ENCODE assay signal across 22 mouse cellular contexts in genomic region chr9:50823779-50824453, GRCm38 (mm10). TPM values are rescaled to one million over a fixed set of nuclear protein-coding genes. Genes with fewer than 3 reads are reported as not detected.
DNase-seq lines count a peak whose midpoint lies in the region; ATAC-seq and TF ChIP-seq lines count a peak whose summit lies in the region.
"Had no signal": no experiment of that assay in that cellular context is flagged by ENCODE, and none has a peak within 500 bp of the region (broad histone marks: within the 10 kb centered on the region; RNA-seq: fewer than 3 reads in every experiment).

No protein-coding gene starts in this region.

- H3K27ac ChIP-seq in intestine, embryonic 15.5 days: no peak overlapping the region
- no peak overlapping the region for H3K27ac ChIP-seq in intestine, postnatal 0 days (ENCODE audit: low read depth, low read length)
- H3K27ac ChIP-seq in midbrain, embryonic 14.5 days (replicated peaks; ENCODE audit: low read depth, low read length): no peak overlapping the region
- H3K27ac ChIP-seq: forebrain, embryonic 12.5 days; hindbrain, embryonic 12.5 days; limb, embryonic 15.5 days; neural tube, embryonic 13.5 days had no signal

- H3K27me3 ChIP-seq in intestine, embryonic 15.5 days (replicated peaks): no peaks in the 10 kb centered on the region
- no peaks in the 10 kb centered on the region for H3K27me3 ChIP-seq in intestine, postnatal 0 days (replicated peaks; ENCODE audit: control insufficient read depth, insufficient read depth, low read length)
- no peaks in the 10 kb centered on the region for H3K27me3 ChIP-seq in midbrain, embryonic 14.5 days (ENCODE audit: control insufficient read depth, insufficient read depth, low read length)
- H3K27me3 ChIP-seq: forebrain, embryonic 12.5 days; hindbrain, embryonic 12.5 days; limb, embryonic 15.5 days; neural tube, embryonic 13.5 days; Patski had no signal

- H3K36me3 ChIP-seq in intestine, embryonic 15.5 days: no peaks in the 10 kb centered on the region
- peaks cover 33% of the 10 kb centered on the region for H3K36me3 ChIP-seq in intestine, postnatal 0 days (ENCODE audit: control insufficient read depth, insufficient read depth)
- H3K36me3 ChIP-seq in midbrain, embryonic 14.5 days (ENCODE audit: control insufficient read depth, insufficient read depth, low read length): peaks cover 40% of the 10 kb centered on the region

- 88% methylated on average over 11 of the region's 11 CpGs for WGBS in intestine, embryonic 15.5 days
- 89% methylated on average over 11 of the region's 11 CpGs for WGBS in intestine, postnatal 0 days
- WGBS in midbrain, embryonic 14.5 days: 93% methylated on average over 11 of the region's 11 CpGs

- ATAC-seq in intestine, embryonic 15.5 days: peak; percentile 67; the same call in 1 of the 2 replicates
- no peak for ATAC-seq in intestine, postnatal 0 days
- ATAC-seq in megakaryocyte progenitor cell, adult 5-6 weeks (replicated peaks; ENCODE audit: poor library complexity): peak; percentile 96
- no peak for ATAC-seq in midbrain, embryonic 14.5 days (ENCODE audit: low FRiP score, low TSS enrichment)
- ATAC-seq: activated CD4-positive, CD25-positive, alpha-beta regulatory T cell, adult 4 months; Patski had no signal

- H3K4me2 ChIP-seq in intestine, embryonic 15.5 days (replicated peaks): no peak overlapping the region
- H3K4me2 ChIP-seq in intestine, postnatal 0 days (replicated peaks; ENCODE audit: low read depth): no peak overlapping the region
- no peak overlapping the region for H3K4me2 ChIP-seq in midbrain, embryonic 14.5 days (ENCODE audit: low read length)
- H3K4me2 ChIP-seq: forebrain, embryonic 12.5 days; hindbrain, embryonic 12.5 days; limb, embryonic 15.5 days; midbrain, embryonic 11.5 days; neural tube, embryonic 13.5 days had no signal

- no peaks in the 10 kb centered on the region for H3K4me1 ChIP-seq in intestine, embryonic 15.5 days (replicated peaks)
- H3K4me1 ChIP-seq in intestine, postnatal 0 days (replicated peaks; ENCODE audit: control insufficient read depth, insufficient read depth, low read length): no peaks in the 10 kb centered on the region
- H3K4me1 ChIP-seq in midbrain, embryonic 14.5 days (ENCODE audit: control insufficient read depth, insufficient read depth, low read length): no peaks in the 10 kb centered on the region
- H3K4me1 ChIP-seq: forebrain, embryonic 12.5 days; hindbrain, embryonic 12.5 days; limb, embryonic 15.5 days; neural tube, embryonic 13.5 days had no signal

- no peak for TF ChIP-seq CTCF in intestine, postnatal 0 days (IDR thresholded peaks at IDR 0.05; ENCODE audit: low read depth)

- no peaks in the 10 kb centered on the region for H3K9me3 ChIP-seq in intestine, embryonic 15.5 days
- H3K9me3 ChIP-seq in intestine, postnatal 0 days (ENCODE audit: control insufficient read depth): no peaks in the 10 kb centered on the region
- no peaks in the 10 kb centered on the region for H3K9me3 ChIP-seq in midbrain, embryonic 14.5 days (ENCODE audit: control insufficient read depth, low read length)
- H3K9me3 ChIP-seq: forebrain, embryonic 12.5 days; hindbrain, embryonic 12.5 days; limb, embryonic 15.5 days; neural tube, embryonic 13.5 days had no signal

- H3K4me3 ChIP-seq in intestine, embryonic 15.5 days (replicated peaks): no peak overlapping the region
- no peak overlapping the region for H3K4me3 ChIP-seq in intestine, postnatal 0 days (ENCODE audit: low read depth, low read length)
- H3K4me3 ChIP-seq in midbrain, embryonic 14.5 days (replicated peaks; ENCODE audit: low read depth, low read length): no peak overlapping the region
- H3K4me3 ChIP-seq: forebrain, embryonic 12.5 days; hindbrain, embryonic 12.5 days; limb, embryonic 15.5 days; neural tube, embryonic 13.5 days had no signal

- peak; percentile 64 for DNase-seq in c-Kit-positive CD71-positive TER-119-negative erythroid progenitor cells, embryonic 14.5 days (ENCODE audit: low read depth)
- peak; percentile 73 for DNase-seq in liver
- DNase-seq in layer of hippocampus, adult 8-10 months (ENCODE audit: low spot score in 2 of 2): no peak
- no peak for DNase-seq in midbrain, embryonic 14.5 days
- DNase-seq in adrenal gland, postnatal 14 days: no peak
- DNase-seq: adrenal gland, postnatal 25 days; B cell, adult 2 months; cerebellum, adult 9-11 months; gastrocnemius, postnatal 36 days; kidney, adult 8-10 months; kidney, postnatal 36 days; thymus, adult 2 months had no signal

- no peak overlapping the region for H3K9ac ChIP-seq in intestine, embryonic 15.5 days
- H3K9ac ChIP-seq in intestine, postnatal 0 days (ENCODE audit: low read depth, low read length): no peak overlapping the region
- no peak overlapping the region for H3K9ac ChIP-seq in midbrain, embryonic 14.5 days (replicated peaks; ENCODE audit: low read length)
- H3K9ac ChIP-seq: forebrain, embryonic 12.5 days; hindbrain, embryonic 12.5 days; limb, embryonic 15.5 days; neural tube, embryonic 13.5 days had no signal

RNA-seq across cellular contexts. Expression of gene Ppp2r1b, which starts 21.2 kb away (rescaled TPM):
- polyA plus RNA-seq in intestine, embryonic 15.5 days (2015; fragmentation: Nextera tagmentation; extraction: Ambion mirVana): 62.8 and 65.7 TPM in 2 replicates
- polyA plus RNA-seq in intestine, postnatal 0 days (2015; fragmentation: Nextera tagmentation; extraction: Ambion mirVana): 20.0 and 21.4 TPM in 2 replicates
- 39.5 and 40.0 TPM in 2 replicates for total RNA-seq in megakaryocyte progenitor cell, adult 5-6 weeks (2015)
- 47.9 and 55.2 TPM in 2 replicates for total RNA-seq in megakaryocyte progenitor cell, adult 5-6 weeks (2017)
- total RNA-seq in layer of hippocampus, adult 8-10 months (2022): 10 to 100 TPM; 17.0 to 20.1 (median 19.4) TPM
- 31.3 and 47.8 TPM in 2 replicates for polyA plus RNA-seq in midbrain, embryonic 14.5 days (2014; fragmentation: Nextera tagmentation; extraction: Ambion mirVana)
- 32.3 and 34.4 TPM in 2 replicates for total RNA-seq in adrenal gland, postnatal 14 days (2021)

RNA-seq across cellular contexts. Expression of gene 1110032A03Rik, which starts 48.6 kb away (rescaled TPM):
- polyA plus RNA-seq in intestine, embryonic 15.5 days (2015; fragmentation: Nextera tagmentation; extraction: Ambion mirVana): 26.1 and 30.6 TPM in 2 replicates
- 35.6 and 38.6 TPM in 2 replicates for polyA plus RNA-seq in intestine, postnatal 0 days (2015; fragmentation: Nextera tagmentation; extraction: Ambion mirVana)
- total RNA-seq in megakaryocyte progenitor cell, adult 5-6 weeks (2015): 19.5 and 19.7 TPM in 2 replicates
- total RNA-seq in megakaryocyte progenitor cell, adult 5-6 weeks (2017): 13.3 and 16.4 TPM in 2 replicates
- total RNA-seq in layer of hippocampus, adult 8-10 months (2022): 10 to 100 TPM; 23.3 to 33.3 (median 29.2) TPM
- 56.2 and 59.7 TPM in 2 replicates for polyA plus RNA-seq in midbrain, embryonic 14.5 days (2014; fragmentation: Nextera tagmentation; extraction: Ambion mirVana)
- 35.5 and 37.2 TPM in 2 replicates for total RNA-seq in adrenal gland, postnatal 14 days (2021)

RNA-seq across cellular contexts. Expression of gene Alg9, which starts 49.1 kb away (rescaled TPM):
- polyA plus RNA-seq in intestine, embryonic 15.5 days (2015; fragmentation: Nextera tagmentation; extraction: Ambion mirVana): 40.8 and 42.8 TPM in 2 replicates
- polyA plus RNA-seq in intestine, postnatal 0 days (2015; fragmentation: Nextera tagmentation; extraction: Ambion mirVana): 15.6 and 17.3 TPM in 2 replicates
- total RNA-seq in megakaryocyte progenitor cell, adult 5-6 weeks (2015): 23.2 and 30.8 TPM in 2 replicates
- total RNA-seq in megakaryocyte progenitor cell, adult 5-6 weeks (2017): 21.4 and 24.7 TPM in 2 replicates
- total RNA-seq in layer of hippocampus, adult 8-10 months (2022): 10 to 100 TPM; 21.2 to 34.8 (median 31.2) TPM
- polyA plus RNA-seq in midbrain, embryonic 14.5 days (2014; fragmentation: Nextera tagmentation; extraction: Ambion mirVana): 57.7 and 60.3 TPM in 2 replicates
- total RNA-seq in adrenal gland, postnatal 14 days (2021): 26.0 and 28.4 TPM in 2 replicates

RNA-seq across cellular contexts. Expression of gene Fdxacb1, which starts 55.9 kb away (rescaled TPM):
- 11.0 and 11.6 TPM in 2 replicates for polyA plus RNA-seq in intestine, embryonic 15.5 days (2015; fragmentation: Nextera tagmentation; extraction: Ambion mirVana)
- 5.1 and 6.1 TPM in 2 replicates for polyA plus RNA-seq in intestine, postnatal 0 days (2015; fragmentation: Nextera tagmentation; extraction: Ambion mirVana)
- total RNA-seq in megakaryocyte progenitor cell, adult 5-6 weeks (2015): 6.9 and 7.8 TPM in 2 replicates
- total RNA-seq in megakaryocyte progenitor cell, adult 5-6 weeks (2017): 6.0 and 7.0 TPM in 2 replicates
- total RNA-seq in layer of hippocampus, adult 8-10 months (2022): 10 to 100 TPM in 1 of 4 experiments, 1 to 10 TPM in 3; 5.4 to 10.9 (median 6.7) TPM
- polyA plus RNA-seq in midbrain, embryonic 14.5 days (2014; fragmentation: Nextera tagmentation; extraction: Ambion mirVana): 12.5 and 14.3 TPM in 2 replicates
- total RNA-seq in adrenal gland, postnatal 14 days (2021): 5.7 and 6.4 TPM in 2 replicates

Comparison
In these comparisons a context has a peak if more than half of its experiments do, and no peak if none do; other contexts are left out.
1. ATAC-seq: peak in intestine, embryonic 15.5 days (single experiment) and megakaryocyte progenitor cell, adult 5-6 weeks (single experiment); none in intestine, postnatal 0 days (single experiment) and midbrain, embryonic 14.5 days (single experiment).
2. DNase-seq: peak in c-Kit-positive CD71-positive TER-119-negative erythroid progenitor cells, embryonic 14.5 days (single experiment) and liver (single experiment); none in layer of hippocampus, adult 8-10 months (0 of 2), midbrain, embryonic 14.5 days (single experiment) and adrenal gland, postnatal 14 days (single experiment).